In the genomic region with DNA sequence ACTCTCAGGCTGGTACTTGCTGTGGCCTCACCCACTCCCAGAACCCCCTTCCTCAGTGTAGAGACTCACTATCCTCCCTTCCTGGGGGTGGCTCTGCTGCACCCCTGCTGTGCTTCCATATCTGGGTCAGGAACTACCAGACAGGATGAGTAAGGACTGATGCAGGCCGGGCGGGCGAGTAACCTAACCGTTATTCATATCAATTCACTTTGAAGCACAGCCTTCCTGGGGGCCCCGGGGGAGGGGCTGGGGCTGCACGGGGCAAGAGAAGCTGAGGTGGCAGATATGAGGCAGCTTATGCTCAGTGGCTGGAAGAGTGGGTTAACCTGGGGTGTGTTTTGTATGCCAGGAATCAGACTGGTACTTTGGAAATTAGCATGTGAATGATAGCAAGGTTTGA, we compare ENCODE assay signal across 35 mouse cellular contexts. TPM values are rescaled to one million over a fixed set of nuclear protein-coding genes. Genes with fewer than 3 reads are reported as not detected.
DNase-seq lines count a peak whose midpoint lies in the region; ATAC-seq and TF ChIP-seq lines count a peak whose summit lies in the region.
"Had no signal": no experiment of that assay in that cellular context is flagged by ENCODE, and none has a peak within 500 bp of the region (broad histone marks: within the 10 kb centered on the region; RNA-seq: fewer than 3 reads in every experiment).

No protein-coding gene starts in this region.

- peak; percentile 11 for DNase-seq in retina, postnatal 1 day
- DNase-seq in retina, embryonic 14.5 days (ENCODE audit: low spot score), result no peak
- peak; percentile 19 for DNase-seq in ZHBTc4 (ENCODE audit: low read depth, low spot score)
- peak in 2 of 3 experiments; percentile 35 to 45 for DNase-seq in liver, embryonic 14.5 days (ENCODE audit: low read depth in 3 of 3, low spot score in 3 of 3)
- no peak for DNase-seq in urinary bladder, postnatal 25 days (ENCODE audit: low spot score)
- no peak for DNase-seq in kidney, postnatal 36 days
- DNase-seq in frontal cortex, postnatal 14 days (ENCODE audit: low spot score in 2 of 2), result no peak
- DNase-seq: adrenal gland, postnatal 14 days; cerebellum, adult 18-20 months; cerebellum, postnatal 10 days; gastrocnemius, adult 2 months; gastrocnemius, postnatal 36 days; heart, postnatal 10 days; kidney, adult 11 months; kidney, postnatal 14 days; left cerebral cortex, postnatal 4 days; lung, embryonic 14.5 days; lung, postnatal 14 days; right cerebral cortex, postnatal 25 days; spleen, adult 18-20 months; thymus, postnatal 14 days had no signal

- no peak for TF ChIP-seq CTCF in liver, embryonic 14.5 days (IDR thresholded peaks at IDR 0.05; ENCODE audit: low read depth)

- no peaks in the 10 kb centered on the region for H3K36me3 ChIP-seq in liver, embryonic 14.5 days (replicated peaks; ENCODE audit: control insufficient read depth, insufficient read depth, low read depth)
- H3K36me3 ChIP-seq: embryonic facial prominence, embryonic 13.5 days; forebrain, embryonic 10.5 days; forebrain, embryonic 15.5 days; heart, embryonic 13.5 days; hindbrain, embryonic 10.5 days; hindbrain, embryonic 15.5 days; midbrain, embryonic 12.5 days; neural tube, embryonic 13.5 days had no signal

- peak overlapping the region; percentile 28; the same call in 1 of the 2 replicates for H3K4me2 ChIP-seq in liver, embryonic 14.5 days (ENCODE audit: low read depth)
- H3K4me2 ChIP-seq: embryonic facial prominence, embryonic 13.5 days; forebrain, embryonic 15.5 days; heart, embryonic 13.5 days; hindbrain, embryonic 15.5 days; lung, embryonic 14.5 days; midbrain, embryonic 12.5 days; neural tube, embryonic 13.5 days had no signal

- H3K4me3 ChIP-seq in liver, embryonic 14.5 days (ENCODE audit: insufficient read depth in 1 of 2, low read depth in 2 of 2, low read length in 2 of 2), result no peak overlapping the region
- H3K4me3 ChIP-seq: embryonic facial prominence, embryonic 13.5 days; forebrain, embryonic 10.5 days; forebrain, embryonic 15.5 days; gastrocnemius, adult 2 months; heart, embryonic 13.5 days; hindbrain, embryonic 10.5 days; hindbrain, embryonic 15.5 days; layer of hippocampus, adult 2 months; midbrain, embryonic 12.5 days; myocyte; neural tube, embryonic 13.5 days had no signal

- peaks cover 11 to 15% of the 10 kb centered on the region in 2 experiments for H3K4me1 ChIP-seq in liver, embryonic 14.5 days (replicated peaks; ENCODE audit: control insufficient read depth in 2 of 2, insufficient read depth in 2 of 2, low read length in 1 of 2)
- H3K4me1 ChIP-seq: embryonic facial prominence, embryonic 13.5 days; forebrain, embryonic 10.5 days; forebrain, embryonic 15.5 days; hindbrain, embryonic 15.5 days; midbrain, embryonic 12.5 days; neural tube, embryonic 13.5 days had no signal

- TF ChIP-seq EP300 in liver, embryonic 14.5 days (IDR thresholded peaks at IDR 0.05; ENCODE audit: low read depth), result peak; percentile 67

- no peaks in the 10 kb centered on the region for H3K27me3 ChIP-seq in liver, embryonic 14.5 days (ENCODE audit: control insufficient read depth, insufficient read depth, low read length)
- H3K27me3 ChIP-seq: embryonic facial prominence, embryonic 13.5 days; forebrain, embryonic 15.5 days; heart, embryonic 13.5 days; hindbrain, embryonic 15.5 days; midbrain, embryonic 12.5 days; neural tube, embryonic 13.5 days had no signal

- 15% methylated on average over 6 of the region's 6 CpGs for WGBS in liver, embryonic 14.5 days (ENCODE audit: insufficient replicate concordance)

- peak; percentile 90 for ATAC-seq in liver, embryonic 14.5 days (ENCODE audit: insufficient read depth)
- peak; percentile 63 for ATAC-seq in megakaryocyte-erythroid progenitor cell, adult 5-6 weeks (replicated peaks; ENCODE audit: low FRiP score, low TSS enrichment, poor library complexity, severe bottlenecking)
- ATAC-seq: forebrain, embryonic 15.5 days; inflammation-experienced regulatory T-cells, adult 6 months had no signal

- H3K9me3 ChIP-seq in liver, embryonic 14.5 days (ENCODE audit: control insufficient read depth, low read length), result no peaks in the 10 kb centered on the region
- H3K9me3 ChIP-seq: forebrain, embryonic 15.5 days; heart, embryonic 13.5 days; hindbrain, embryonic 15.5 days; neural tube, embryonic 13.5 days had no signal

- peak overlapping the region; percentile 63 for H3K27ac ChIP-seq in liver, embryonic 14.5 days
- H3K27ac ChIP-seq: embryonic facial prominence, embryonic 13.5 days; forebrain, embryonic 10.5 days; forebrain, embryonic 15.5 days; gastrocnemius, adult 2 months; heart, embryonic 13.5 days; hindbrain, embryonic 10.5 days; hindbrain, embryonic 15.5 days; layer of hippocampus, adult 2 months; midbrain, embryonic 12.5 days; neural tube, embryonic 13.5 days had no signal

- H3K9ac ChIP-seq in liver, embryonic 14.5 days (replicated peaks), result peak overlapping the region; percentile 27; the same call in 1 of the 2 replicates
- H3K9ac ChIP-seq: embryonic facial prominence, embryonic 13.5 days; forebrain, embryonic 15.5 days; heart, embryonic 13.5 days; hindbrain, embryonic 15.5 days; lung, embryonic 14.5 days; midbrain, embryonic 12.5 days; neural tube, embryonic 13.5 days had no signal

RNA-seq across cellular contexts. Expression of a gene that starts 13.0 kb away (rescaled TPM):
- polyA plus RNA-seq in liver, embryonic 14.5 days (2012; rRNA removed), result 0.14 and 0.23 TPM in 2 replicates
- polyA plus RNA-seq in liver, embryonic 14.5 days (2014; fragmentation: Nextera tagmentation; extraction: Ambion mirVana), result not detected in 2 replicates
- 0.72 TPM in 1 of 2 replicates, not detected in the other for total RNA-seq in megakaryocyte-erythroid progenitor cell, adult 5-6 weeks (2014; fragmentation: Nextera tagmentation)
- 0.94 TPM in 1 of 2 replicates, not detected in the other for total RNA-seq in megakaryocyte-erythroid progenitor cell, adult 5-6 weeks (2017)
- total RNA-seq: common myeloid progenitor, adult 5-6 weeks had no signal
- polyA plus RNA-seq: hindbrain, embryonic 10.5 days; inflammation-experienced regulatory T-cells, adult 6 months had no signal

RNA-seq across cellular contexts. Expression of a gene that starts 31.0 kb away (rescaled TPM):
- 3.7 and 5.4 TPM in 2 replicates for polyA plus RNA-seq in liver, embryonic 14.5 days (2012; rRNA removed)
- polyA plus RNA-seq in liver, embryonic 14.5 days (2014; fragmentation: Nextera tagmentation; extraction: Ambion mirVana), result 7.8 and 8.4 TPM in 2 replicates
- total RNA-seq in megakaryocyte-erythroid progenitor cell, adult 5-6 weeks (2014; fragmentation: Nextera tagmentation), result 23.7 and 28.2 TPM in 2 replicates
- 20.8 and 29.0 TPM in 2 replicates for total RNA-seq in megakaryocyte-erythroid progenitor cell, adult 5-6 weeks (2017)

RNA-seq across cellular contexts. Expression of a gene that starts 39.1 kb away (rescaled TPM):
- polyA plus RNA-seq in liver, embryonic 14.5 days (2012; rRNA removed), result 45.8 and 58.6 TPM in 2 replicates
- polyA plus RNA-seq in liver, embryonic 14.5 days (2014; fragmentation: Nextera tagmentation; extraction: Ambion mirVana), result 73.9 and 79.4 TPM in 2 replicates
- 52.2 and 78.7 TPM in 2 replicates for total RNA-seq in megakaryocyte-erythroid progenitor cell, adult 5-6 weeks (2014; fragmentation: Nextera tagmentation)
- total RNA-seq in megakaryocyte-erythroid progenitor cell, adult 5-6 weeks (2017), result 46.5 and 50.2 TPM in 2 replicates

RNA-seq across cellular contexts. Expression of a gene that starts 58.8 kb away (rescaled TPM):
- polyA plus RNA-seq in liver, embryonic 14.5 days (2012; rRNA removed), result 0.04 TPM in 2 replicates
- not detected in 2 replicates for polyA plus RNA-seq in liver, embryonic 14.5 days (2014; fragmentation: Nextera tagmentation; extraction: Ambion mirVana)
- total RNA-seq in megakaryocyte-erythroid progenitor cell, adult 5-6 weeks (2014; fragmentation: Nextera tagmentation), result not detected in 2 replicates
- 0.27 and 0.47 TPM in 2 replicates for total RNA-seq in megakaryocyte-erythroid progenitor cell, adult 5-6 weeks (2017)
- total RNA-seq: common myeloid progenitor, adult 5-6 weeks; gastrocnemius, adult 2 months; gastrocnemius, postnatal 36 days; heart, adult 8-10 months; heart, postnatal 10 days had no signal
- polyA plus RNA-seq: inflammation-experienced regulatory T-cells, adult 6 months had no signal

Comparison
In these comparisons a context has a peak if more than half of its experiments do, and no peak if none do; other contexts are left out.
1. DNase-seq: peak in retina, postnatal 1 day (single experiment), ZHBTc4 (single experiment) and liver, embryonic 14.5 days (2 of 3); none in retina, embryonic 14.5 days (single experiment), urinary bladder, postnatal 25 days (single experiment), kidney, postnatal 36 days (0 of 2) and frontal cortex, postnatal 14 days (0 of 2).